Mouse (Mus musculus) liver, adult 2 months (tissue): ENCODE measurements around the gene Fam193a. TPM values are rescaled to one million over a fixed set of nuclear protein-coding genes. Genes with fewer than 3 reads are reported as not detected.
A peak's percentile ranks its signal among the peaks of the same experiment; 100 is the strongest.

Source experiments
- DNase-seq: peaks from one replicate; pipeline ENCODE4 v3.0.0-alpha.2; 2011; ENCODE audit warnings: low read depth, low spot score; ENCODE audit errors: extremely low read depth
- H3K27ac ChIP-seq: fragments of 200-500 bp; replicated peaks from 2 replicates; pipeline ENCODE4 v1.5.1; 2012; ENCODE audit warnings: low read depth, mild to moderate bottlenecking, control low read depth, inconsistent platforms, low read length; ENCODE audit not compliant: insufficient read depth
- H3K27me3 ChIP-seq: fragments of 200-500 bp; 2 replicates; pipeline ENCODE4 v1.6.1; 2012; ENCODE audit warnings: mild to moderate bottlenecking, moderate library complexity, low read length, inconsistent platforms; ENCODE audit not compliant: control insufficient read depth, insufficient read depth
- H3K36me3 ChIP-seq: fragments of 200-500 bp; 2 replicates; pipeline ENCODE4 v1.6.1; 2012; ENCODE audit warnings: low read length, inconsistent platforms; ENCODE audit not compliant: control insufficient read depth, insufficient read depth
- H3K4me1 ChIP-seq: fragments of 200-500 bp; 2 replicates; pipeline ENCODE4 v1.6.1; 2011; ENCODE audit warnings: low read length; ENCODE audit not compliant: control insufficient read depth, insufficient read depth
- H3K4me3 ChIP-seq: fragments of 200-500 bp; 2 replicates; pipeline ENCODE4 v1.5.1; 2011; ENCODE audit warnings: low read depth, mild to moderate bottlenecking, control low read depth, low read length, moderate library complexity; ENCODE audit not compliant: insufficient read depth
- H3K79me2 ChIP-seq: fragments of 200-500 bp; 2 replicates; pipeline ENCODE4 v1.6.1; 2012; ENCODE audit warnings: inconsistent platforms, mild to moderate bottlenecking, low read length, moderate library complexity; ENCODE audit not compliant: control insufficient read depth, insufficient read depth
- H3K9ac ChIP-seq: fragments of 200-500 bp; 2 replicates; pipeline ENCODE4 v1.6.1; 2012; ENCODE audit warnings: low read depth, mild to moderate bottlenecking, control low read depth, inconsistent platforms, low read length
- CTCF ChIP-seq: fragments of 200-500 bp; IDR thresholded peaks from 2 replicates; pipeline ENCODE4 v1.5.1; 2011; ENCODE audit warnings: low read depth, low read length, control low read depth
- POLR2A ChIP-seq: fragments of 200-500 bp; IDR thresholded peaks from 2 replicates; pipeline ENCODE4 v1.6.1; 2011; ENCODE audit warnings: low read length, control low read depth; ENCODE audit not compliant: insufficient read depth; ENCODE audit errors: extremely low read depth
- WGBS: fragments of 180-500 bp; shearing (Covaris S2); methylation state at CpG from one replicate; pipeline ENCODE4 v1.1.7; 2018; 5-methylcytosine and 5-hydroxymethylcytosine counted together
- polyA plus RNA-seq: library from polyadenylated mRNA; depleted of rRNA; stranded (reverse); fragments of >200 nt; gene quantifications from 2 replicates; pipeline ENCODE4 v1.2.3, GENCODE M21; 2012
- total RNA-seq: library from RNA; depleted of rRNA; stranded (reverse); fragments of >200 nt; gene quantifications from 2 replicates; pipeline ENCODE4 v1.2.3, GENCODE M21; 2014

The Fam193a gene
- total and polyA plus RNA-seq, 2 experiments = 10.2 to 22.6 TPM

DNA sequence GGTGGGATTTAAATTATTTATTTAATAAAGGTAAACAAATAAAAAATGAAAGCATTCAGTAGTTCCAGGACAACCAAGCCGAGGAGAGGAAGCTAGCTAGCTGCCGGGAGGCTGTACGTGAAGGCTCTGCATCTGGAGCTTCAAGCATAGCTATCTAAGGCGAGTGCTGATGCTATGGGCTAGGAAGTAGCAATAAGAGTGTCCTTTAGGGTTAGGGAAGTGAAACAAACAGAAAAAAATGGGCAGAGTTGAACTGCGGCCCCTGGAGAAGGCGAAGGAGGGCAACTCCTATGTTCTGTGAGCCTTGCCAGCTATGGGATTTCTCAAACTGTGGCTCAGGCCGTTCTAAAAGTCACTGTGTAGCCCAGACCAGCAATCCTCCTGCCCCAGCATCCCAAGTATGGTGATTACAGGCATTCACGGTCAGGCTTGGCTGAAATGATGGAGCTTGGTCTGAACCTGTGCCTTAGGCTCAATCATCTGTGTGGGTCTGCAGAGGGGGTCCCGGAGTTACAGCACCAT is 149.7 kb downstream of the Fam193a start:
- H3K27ac ChIP-seq = no peak overlapping the region
- TF ChIP-seq CTCF = no peak
- TF ChIP-seq POLR2A = no peak

DNA sequence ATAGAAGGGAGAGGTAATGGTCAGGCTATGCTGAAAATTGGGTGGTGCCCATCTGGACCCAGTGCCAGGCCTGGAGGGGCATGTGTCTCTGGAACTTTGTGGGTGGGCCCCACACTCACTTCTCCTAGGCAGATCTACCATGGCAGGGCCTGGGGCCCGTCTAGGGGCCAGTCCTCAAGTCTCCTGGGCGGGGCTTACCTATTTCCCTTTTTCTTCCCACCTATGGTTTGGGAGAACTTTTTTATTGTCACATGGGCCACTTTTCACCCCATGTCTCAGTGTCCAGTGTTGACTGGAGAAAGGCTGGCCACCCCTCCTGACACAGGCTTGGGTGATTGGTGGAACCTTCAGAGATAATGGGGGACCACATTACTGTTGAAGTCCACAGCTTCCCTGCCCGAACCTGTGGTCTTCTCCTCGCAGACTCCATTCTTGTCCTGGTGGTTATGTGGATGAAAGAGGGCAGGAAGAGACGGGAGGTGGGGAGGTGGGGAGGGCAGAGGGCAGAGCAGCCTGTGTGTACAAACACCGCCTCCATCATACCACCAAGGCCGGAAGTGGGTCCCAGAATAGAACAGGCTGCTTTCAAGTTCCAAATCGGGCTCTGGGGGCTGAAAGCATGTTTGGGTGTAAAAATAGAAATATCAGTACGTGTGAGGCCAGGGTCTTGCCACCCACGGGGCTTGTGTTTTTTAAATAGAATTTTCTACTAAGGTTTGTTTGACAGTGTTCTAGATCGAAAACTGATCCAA is 150.9 kb downstream of the Fam193a start:
- DNase-seq = no peak
- Histone ChIP-seq H3K36me3 (no peaks in the 10 kb centered on the region), H3K9ac (no peak overlapping the region), H3K4me1 (peaks cover 2% of the 10 kb centered on the region; the same call in 1 of the 2 replicates), H3K27ac (no peak overlapping the region), H3K79me2 (no peaks in the 10 kb centered on the region), H3K27me3 (no peaks in the 10 kb centered on the region), H3K4me3 (no peak overlapping the region)
- 70% methylated on average over 11 of the region's 11 CpGs for WGBS
- TF ChIP-seq POLR2A = no peak
- TF ChIP-seq CTCF = no peak

More for the DNA sequence above, 149.7 kb downstream of the Fam193a start:
- H3K27me3 ChIP-seq = no peaks in the 10 kb centered on the region
- no peaks in the 10 kb centered on the region for H3K36me3 ChIP-seq
- H3K4me1 ChIP-seq = peaks cover 3% of the 10 kb centered on the region
- no peaks in the 10 kb centered on the region for H3K79me2 ChIP-seq
- 87% methylated on average over 9 of the region's 9 CpGs for WGBS
- no peak overlapping the region for H3K9ac ChIP-seq
- DNase-seq = no peak
- H3K4me3 ChIP-seq = no peak overlapping the region

DNA sequence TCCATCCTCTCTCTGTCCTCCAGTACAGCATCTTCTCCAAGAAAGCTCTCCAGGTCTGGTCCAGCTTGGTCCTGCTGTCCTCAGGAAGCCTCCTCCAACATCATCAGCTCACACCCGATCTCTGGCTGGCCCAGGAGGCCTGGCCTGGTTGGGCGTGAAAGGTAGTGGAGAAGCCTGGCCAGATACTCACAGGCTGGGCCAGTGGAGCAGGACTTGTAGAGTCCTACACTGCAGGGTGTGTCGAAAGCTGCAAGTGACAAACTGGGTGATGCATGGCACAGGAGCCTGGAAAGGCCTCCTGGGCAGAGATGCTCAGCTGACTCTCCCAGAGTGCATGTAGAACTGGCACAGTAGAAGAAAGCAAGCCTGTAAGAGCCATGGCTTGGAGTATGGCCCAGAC is 151.6 kb downstream of the Fam193a start:
- Histone ChIP-seq H3K4me1 (peaks cover 2% of the 10 kb centered on the region; the same call in 1 of the 2 replicates), H3K79me2 (no peaks in the 10 kb centered on the region), H3K4me3 (no peak overlapping the region), H3K9ac (no peak overlapping the region), H3K36me3 (no peaks in the 10 kb centered on the region), H3K27me3 (no peaks in the 10 kb centered on the region), H3K27ac (no peak overlapping the region)
- TF ChIP-seq POLR2A = no peak
- no peak for TF ChIP-seq CTCF
- no peak for DNase-seq
- WGBS = 95% methylated on average over 3 of the region's 3 CpGs

DNA sequence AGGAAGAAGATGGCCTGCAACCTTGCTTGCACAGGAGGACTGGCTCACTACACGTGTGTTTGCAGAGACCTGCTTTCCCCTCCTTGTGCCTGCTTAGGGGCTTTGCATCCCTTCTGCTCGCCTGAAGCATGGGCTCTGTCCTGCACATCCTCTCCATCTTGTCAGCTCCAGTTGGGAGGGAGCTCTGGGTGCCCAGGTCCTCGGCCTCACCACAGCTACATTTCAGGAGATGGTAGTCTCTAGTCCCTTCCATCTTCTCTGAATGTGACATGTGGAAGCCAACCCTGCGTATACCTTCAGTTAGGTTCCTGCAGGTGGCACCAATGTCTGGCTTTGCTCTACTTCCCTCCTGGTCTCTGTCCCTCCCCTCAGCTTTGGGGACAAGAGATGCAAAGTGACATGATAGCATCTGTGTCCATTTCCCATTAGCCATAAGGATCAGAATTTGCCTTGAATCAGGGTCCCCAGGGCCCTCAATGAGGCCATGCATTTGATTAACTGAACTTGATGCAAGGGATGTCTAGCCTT is 154.3 kb downstream of the Fam193a start:
- Histone ChIP-seq H3K36me3 (no peaks in the 10 kb centered on the region), H3K4me1 (peaks cover 23% of the 10 kb centered on the region), H3K79me2 (no peaks in the 10 kb centered on the region), H3K27ac (no peak overlapping the region), H3K27me3 (no peaks in the 10 kb centered on the region), H3K9ac (no peak overlapping the region), H3K4me3 (no peak overlapping the region)
- no peak for DNase-seq
- 86% methylated on average over 4 of the region's 4 CpGs for WGBS
- TF ChIP-seq CTCF (peak; percentile 12; the same call in 1 of the 2 replicates), POLR2A (no peak)

GRCm38 (mm10) chr5:34524511-34524910 is 154.8 kb downstream of the Fam193a start:
- DNase-seq = no peak
- H3K36me3 ChIP-seq = no peaks in the 10 kb centered on the region
- no peak overlapping the region for H3K27ac ChIP-seq
- TF ChIP-seq CTCF (no peak), POLR2A (no peak)
- no peak overlapping the region for H3K9ac ChIP-seq
- peaks cover 25% of the 10 kb centered on the region for H3K4me1 ChIP-seq
- H3K4me3 ChIP-seq = no peak overlapping the region
- H3K27me3 ChIP-seq = no peaks in the 10 kb centered on the region
- no peaks in the 10 kb centered on the region for H3K79me2 ChIP-seq
